Mouse (Mus musculus): ENCODE data around the gene Hoxa4. TPM values are rescaled to one million over a fixed set of nuclear protein-coding genes. Genes with fewer than 3 reads are reported as not detected.

Hoxa4 gene
- total and polyA plus RNA-seq, 3 experiments, result 0.19 TPM; not detected in 2

DNA sequence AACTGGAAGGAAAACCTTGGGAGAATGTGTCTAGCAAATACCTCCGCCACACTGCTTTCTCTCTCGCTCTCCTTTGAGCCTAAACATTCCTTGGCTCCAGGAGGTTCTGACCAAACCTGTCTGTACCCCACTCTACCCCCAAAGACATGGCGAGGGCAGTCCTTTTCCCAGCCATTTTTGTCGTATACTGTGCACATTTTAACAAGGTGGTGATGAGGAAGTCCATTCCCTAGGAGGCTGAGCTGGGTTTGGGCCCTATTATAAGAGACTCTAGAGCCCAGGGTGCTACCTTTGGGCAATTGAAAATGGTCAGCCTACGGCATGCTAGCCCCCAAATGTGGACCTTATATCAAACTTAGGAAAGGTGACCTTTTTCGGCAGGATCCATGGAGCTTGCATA lies 44.3 kb upstream of the Hoxa4 start:
- no peak overlapping the region for H3K27ac ChIP-seq (ENCODE audit: insufficient read depth, low read depth)
- H3K36me3 ChIP-seq (replicated peaks in 1 of 2; ENCODE audit: control insufficient read depth in 1 of 2, insufficient read depth in 1 of 2, low read length in 1 of 2), result peaks cover 7 to 54% of the 10 kb centered on the region in 2 experiments
- peaks cover 0 to 7% of the 10 kb centered on the region in 2 experiments; a peak in 2 of 4 replicates for H3K4me1 ChIP-seq (ENCODE audit: control insufficient read depth in 1 of 2, insufficient read depth in 2 of 2)
- H3K79me2 ChIP-seq (replicated peaks; ENCODE audit: control insufficient read depth, extremely low read depth, insufficient read depth, poor library complexity, severe bottlenecking), result no peaks in the 10 kb centered on the region
- H3K27me3 ChIP-seq (replicated peaks), result no peaks in the 10 kb centered on the region
- no peak overlapping the region for H3K4me3 ChIP-seq (replicated peaks in 1 of 3; ENCODE audit: low read depth in 2 of 3, low read length in 2 of 3, poor library complexity in 1 of 3)
- no peak overlapping the region for H3K4me2 ChIP-seq (ENCODE audit: insufficient read depth, low read depth, poor library complexity, severe bottlenecking)
- dilution Hi-C loops (cut with MboI; ENCODE audit: extremely low pct_ligation_motif_present, extremely low pct_unique_long_range_greater_than_20kb, low sequenced_read_pairs), result no loop called here
- TF ChIP-seq MAFK (IDR thresholded peaks at IDR 0.05; ENCODE audit: insufficient replicate concordance, low read length), result no peak
- TF ChIP-seq USF2 (conservative IDR thresholded peaks at IDR 0.05; ENCODE audit: low read depth, low read length), result no peak
- TF ChIP-seq NRF1 (IDR thresholded peaks at IDR 0.05; ENCODE audit: low read depth, low read length), result no peak
- TF ChIP-seq GABPA (IDR thresholded peaks at IDR 0.05; ENCODE audit: insufficient replicate concordance, low read depth, low read length), result no peak
- peaks cover 40% of the 10 kb centered on the region for H3K9me3 ChIP-seq (replicated peaks; ENCODE audit: low read length)
- no peak for DNase-seq (ENCODE audit: extremely low read depth)
- no peak overlapping the region for H3K9ac ChIP-seq (ENCODE audit: insufficient read depth, low read depth)
- in situ Hi-C loops (cut with MboI; ENCODE audit: low pct_ligation_motif_present, low pct_unique_long_range_greater_than_20kb, low sequenced_read_pairs), result no loop called here

- Histone ChIP-seq H3K4me2 (ENCODE audit: insufficient read depth, low read depth, poor library complexity, severe bottlenecking) (no peak overlapping the region), H3K36me3 (replicated peaks in 1 of 2; ENCODE audit: control insufficient read depth in 1 of 2, insufficient read depth in 1 of 2, low read length in 1 of 2) (peaks cover 7 to 60% of the 10 kb centered on the region in 2 experiments), H3K9me3 (replicated peaks; ENCODE audit: low read length) (peaks cover 45% of the 10 kb centered on the region), H3K9ac (ENCODE audit: insufficient read depth, low read depth) (no peak overlapping the region), H3K4me1 (ENCODE audit: control insufficient read depth in 1 of 2, insufficient read depth in 2 of 2) (peaks cover 0 to 3% of the 10 kb centered on the region in 2 experiments; a peak in 2 of 4 replicates), H3K27me3 (replicated peaks) (no peaks in the 10 kb centered on the region), H3K79me2 (replicated peaks; ENCODE audit: control insufficient read depth, extremely low read depth, insufficient read depth, poor library complexity, severe bottlenecking) (no peaks in the 10 kb centered on the region), H3K27ac (ENCODE audit: insufficient read depth, low read depth) (no peak overlapping the region), H3K4me3 (replicated peaks in 1 of 3; ENCODE audit: low read depth in 2 of 3, low read length in 2 of 3, poor library complexity in 1 of 3) (no peak overlapping the region)
- dilution Hi-C loops (cut with MboI; ENCODE audit: extremely low pct_ligation_motif_present, extremely low pct_unique_long_range_greater_than_20kb, low sequenced_read_pairs), result no loop called here
- no peak for DNase-seq (ENCODE audit: extremely low read depth)
- TF ChIP-seq TCF12 (IDR thresholded peaks at IDR 0.05; ENCODE audit: low read depth, low read length) (no peak), ETS1 (conservative IDR thresholded peaks at IDR 0.05; ENCODE audit: low read depth, low read length) (no peak), POLR2AphosphoS2 (IDR thresholded peaks at IDR 0.05; ENCODE audit: low read depth, low read length) (no peak), CHD1 (IDR thresholded peaks at IDR 0.05; ENCODE audit: low read depth, low read length) (no peak), MYC (IDR thresholded peaks at IDR 0.05; ENCODE audit: low read depth, low read length) (no peak), UBTF (IDR thresholded peaks at IDR 0.05; ENCODE audit: low read depth, low read length) (no peak), MAX (IDR thresholded peaks at IDR 0.05; ENCODE audit: low read length) (no peak), CTCF (conservative IDR thresholded peaks at IDR 0.05 in 1 of 2, IDR thresholded peaks at IDR 0.05 in 1 of 2; ENCODE audit: low read depth in 2 of 2, low read length in 2 of 2) (no peak), ZMIZ1 (IDR thresholded peaks at IDR 0.05; ENCODE audit: low read depth, low read length) (no peak), SIN3A (IDR thresholded peaks at IDR 0.05; ENCODE audit: low read length) (no peak), KAT2A (IDR thresholded peaks at IDR 0.05; ENCODE audit: insufficient replicate concordance, low read length) (no peak), BHLHE40 (IDR thresholded peaks at IDR 0.05; ENCODE audit: low read depth, low read length) (no peak), MEF2A (IDR thresholded peaks at IDR 0.05; ENCODE audit: borderline replicate concordance, low read depth, low read length) (no peak), E2F4 (IDR thresholded peaks at IDR 0.05; ENCODE audit: insufficient replicate concordance, low read depth, low read length) (no peak), USF1 (IDR thresholded peaks at IDR 0.05; ENCODE audit: low read depth, low read length) (no peak), NELFE (IDR thresholded peaks at IDR 0.05; ENCODE audit: low read depth, low read length) (no peak)
- in situ Hi-C loops (cut with MboI; ENCODE audit: low pct_ligation_motif_present, low pct_unique_long_range_greater_than_20kb, low sequenced_read_pairs), result no loop called here
These were observed 43.7 kb upstream of the Hoxa4 start for GRCm38 (mm10) chr6:52235267-52235666.

Measured in CH12.LX (cell line).